Mouse (Mus musculus) retina, postnatal 1 day (tissue): ENCODE measurements at regions not wholly inside any gene's neighbourhood (a gene's known extent, or its start where the extent isn't known, plus 50 kb on each side); places are given as distances from the start of the nearest gene placed in this dataset.

Source experiments
- DNase-seq: peaks from one replicate; pipeline ENCODE4 v3.0.0-alpha.2; 2012

DNA sequence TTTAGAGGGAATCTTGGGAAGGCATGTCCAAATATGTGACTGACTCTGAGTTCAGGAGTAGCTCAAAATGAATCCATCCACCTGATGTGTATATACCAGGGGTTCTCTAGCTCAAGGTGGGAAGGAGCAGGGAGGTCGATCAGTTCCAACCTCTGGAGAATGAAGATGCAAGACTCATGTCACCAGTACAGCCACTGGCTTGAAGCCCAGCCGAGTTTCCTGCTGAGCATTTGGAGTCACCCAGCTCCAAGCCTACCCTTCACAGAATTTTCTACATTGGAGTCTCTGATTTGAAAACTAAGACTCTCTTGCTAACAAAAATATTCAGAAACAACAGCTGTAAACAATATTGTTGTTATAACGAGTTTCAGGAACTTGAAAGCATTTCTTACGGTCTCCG lies 134.6 kb upstream of the Arglu1 start:
- DNase-seq, result no peak

DNA sequence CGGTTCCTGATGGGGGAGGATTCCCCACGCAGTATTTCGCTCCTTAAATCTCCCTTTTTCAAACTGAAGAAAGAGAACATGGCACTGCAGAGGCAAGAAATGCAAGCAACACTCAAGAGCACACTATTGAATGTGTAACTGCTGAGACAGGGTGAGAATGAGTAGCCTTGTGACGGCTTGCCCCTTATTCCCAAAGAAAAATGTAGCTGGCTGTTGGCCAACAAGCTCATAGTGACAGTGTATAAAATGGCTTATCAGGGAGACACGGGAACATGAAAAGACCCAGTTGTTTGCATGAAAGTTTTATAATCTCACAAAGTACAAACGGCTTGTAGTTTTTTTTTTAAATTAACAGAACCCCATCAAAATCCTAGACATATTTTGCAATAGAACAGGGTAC lies 130.8 kb upstream of the Arglu1 start:
- peak; percentile 34 for DNase-seq

DNA sequence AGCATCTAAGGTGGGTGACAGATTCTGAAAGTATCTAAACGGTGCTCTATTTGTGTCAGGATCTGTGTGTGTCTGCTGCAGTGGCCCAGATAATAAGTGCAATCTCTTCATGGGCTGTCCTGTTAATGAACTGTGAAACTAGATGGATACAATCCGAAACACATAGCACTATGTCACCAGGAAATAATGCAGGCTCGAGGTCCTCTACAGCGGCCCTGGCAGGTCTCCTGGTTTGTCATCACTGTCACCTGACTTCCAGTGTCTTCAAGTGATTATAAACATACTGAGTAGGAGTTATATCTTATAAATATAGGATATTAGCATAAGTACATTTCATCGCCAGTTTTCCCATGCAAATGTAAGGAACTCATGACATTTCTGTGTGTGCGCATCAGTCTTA lies 130.3 kb upstream of the Arglu1 start:
- peak; percentile 17 for DNase-seq

DNA sequence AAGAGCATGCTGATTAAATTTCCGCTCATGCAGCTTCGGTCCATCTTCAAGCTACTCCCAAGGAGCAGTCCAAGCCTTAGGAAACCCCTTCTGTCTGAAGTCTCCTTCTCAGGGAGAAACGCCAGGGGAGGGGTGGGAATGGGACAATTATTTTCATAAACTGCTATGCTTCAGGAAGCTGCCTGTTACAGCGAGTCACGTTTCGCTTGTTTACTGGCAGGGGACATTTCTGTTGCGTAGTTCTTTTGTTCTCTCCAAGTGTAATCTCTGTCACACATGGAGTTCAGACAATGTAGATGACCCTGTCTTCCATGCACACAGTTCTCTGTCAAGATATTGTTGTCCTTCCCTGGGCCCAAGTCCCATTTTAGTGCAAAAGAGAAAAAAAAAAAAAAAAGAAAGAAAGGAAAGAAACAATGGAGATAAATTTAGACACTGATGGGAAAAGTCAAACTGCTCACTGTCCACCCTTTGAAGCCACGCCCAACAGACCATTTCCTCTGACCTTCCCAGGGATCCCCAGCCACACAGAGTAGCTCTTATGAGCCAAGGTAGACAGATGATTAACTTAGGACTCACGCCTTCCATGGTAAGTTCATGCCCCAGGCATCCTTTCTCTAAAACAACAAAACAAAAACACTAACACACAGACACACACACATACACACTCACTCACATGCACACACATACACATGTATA lies 129.1 kb upstream of the Arglu1 start:
- no peak for DNase-seq

DNA sequence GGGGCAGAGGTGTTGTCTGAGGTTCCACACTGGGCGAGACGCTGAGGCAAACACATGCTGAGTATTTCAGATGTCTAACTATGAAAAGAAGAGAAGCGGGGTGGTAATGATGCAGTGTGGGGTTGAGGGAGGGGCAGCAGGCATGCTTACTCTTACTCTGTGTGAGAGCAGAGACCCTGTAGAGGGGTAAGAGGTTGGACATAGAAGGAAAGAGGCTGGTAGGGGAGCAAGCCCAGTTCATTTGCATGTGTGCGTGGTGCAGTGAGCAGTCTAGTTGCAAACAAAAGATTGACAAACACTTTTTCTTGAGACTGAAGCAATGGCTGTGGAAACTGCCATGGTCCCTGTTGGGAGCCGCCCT lies 122.5 kb upstream of the Arglu1 start:
- no peak for DNase-seq

DNA sequence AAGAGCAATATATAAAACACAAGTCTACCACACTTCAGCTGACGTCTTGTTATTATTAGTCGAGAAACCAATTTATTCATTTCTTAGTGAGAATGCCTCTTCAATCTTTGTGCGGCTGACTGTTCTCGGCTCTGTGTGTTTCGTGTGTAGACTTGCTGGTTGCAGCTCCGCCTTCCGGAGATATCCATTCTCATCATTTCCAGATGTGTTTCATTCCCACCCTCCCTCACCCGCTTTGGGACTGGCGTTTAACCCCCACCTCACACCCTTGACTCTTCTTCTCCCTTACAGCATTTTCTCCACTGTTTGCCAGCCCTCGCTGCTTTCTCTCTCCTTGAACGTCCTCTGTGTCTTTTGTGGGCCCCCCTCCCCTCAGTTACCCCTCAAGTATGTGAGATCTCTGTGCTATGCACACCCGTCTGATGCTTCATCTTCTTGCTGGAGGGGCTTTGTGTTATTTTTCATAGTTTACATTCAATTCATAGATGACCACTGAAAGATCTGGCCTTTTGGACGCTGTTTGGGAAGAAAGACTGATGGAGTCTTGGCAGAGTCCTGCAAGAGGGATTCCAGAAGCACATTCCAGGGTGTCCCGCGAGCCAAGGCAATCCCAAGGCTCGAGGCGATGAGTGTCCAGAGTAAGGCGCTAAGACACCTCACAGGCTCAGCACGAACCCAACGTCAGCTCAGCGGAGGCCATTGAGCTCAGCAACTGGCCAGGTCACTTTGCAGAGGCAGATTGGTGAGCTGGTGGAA lies 121.9 kb upstream of the Arglu1 start:
- no peak for DNase-seq

DNA sequence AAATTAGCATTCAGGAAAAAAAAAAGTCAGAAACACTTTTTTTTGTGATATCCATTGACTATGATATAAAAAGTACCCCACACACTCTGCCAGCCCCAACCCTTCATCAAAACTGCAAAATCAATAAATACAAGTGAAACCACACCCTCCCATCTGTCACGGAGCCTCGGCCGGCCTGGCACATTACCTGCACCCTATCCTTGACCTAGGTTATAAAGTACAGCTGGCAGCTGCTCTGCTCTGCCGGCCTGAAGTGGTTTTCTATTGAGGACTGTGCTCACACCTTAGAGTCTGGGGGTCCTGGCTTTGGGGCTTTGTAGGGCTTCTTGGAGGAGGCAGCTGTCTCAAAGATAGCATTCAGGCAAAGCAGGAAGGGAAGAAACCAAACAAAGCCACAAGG lies 120.6 kb upstream of the Arglu1 start:
- DNase-seq, result no peak

DNA sequence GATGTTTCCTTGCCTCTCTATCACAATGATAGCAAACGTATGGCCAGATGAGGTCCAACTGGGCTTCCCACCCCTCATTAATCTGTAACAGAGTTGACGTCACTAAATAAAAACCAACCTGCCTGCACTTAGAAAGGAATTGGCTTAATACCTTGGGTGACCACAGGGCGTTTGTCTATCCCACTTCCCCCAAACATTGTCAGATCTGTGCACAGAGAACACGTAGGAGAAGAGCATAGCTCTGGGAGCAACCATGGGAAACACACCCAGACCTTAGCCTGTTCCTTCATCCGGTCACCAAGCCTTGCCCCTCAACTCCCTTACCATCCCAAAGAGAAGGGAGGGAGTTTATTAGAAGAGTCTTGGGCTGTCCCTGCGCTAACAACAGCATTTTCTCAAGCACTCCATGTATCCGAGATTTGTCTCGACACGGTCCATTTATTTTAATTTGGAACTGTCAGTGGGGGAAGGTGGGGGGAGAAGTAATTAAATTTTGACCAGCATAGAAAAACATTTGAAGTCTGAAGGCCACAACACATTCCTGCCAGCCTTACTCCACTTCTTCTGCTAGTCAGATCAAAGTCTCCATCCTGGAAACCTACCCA lies 119.6 kb upstream of the Arglu1 start:
- DNase-seq, result no peak

DNA sequence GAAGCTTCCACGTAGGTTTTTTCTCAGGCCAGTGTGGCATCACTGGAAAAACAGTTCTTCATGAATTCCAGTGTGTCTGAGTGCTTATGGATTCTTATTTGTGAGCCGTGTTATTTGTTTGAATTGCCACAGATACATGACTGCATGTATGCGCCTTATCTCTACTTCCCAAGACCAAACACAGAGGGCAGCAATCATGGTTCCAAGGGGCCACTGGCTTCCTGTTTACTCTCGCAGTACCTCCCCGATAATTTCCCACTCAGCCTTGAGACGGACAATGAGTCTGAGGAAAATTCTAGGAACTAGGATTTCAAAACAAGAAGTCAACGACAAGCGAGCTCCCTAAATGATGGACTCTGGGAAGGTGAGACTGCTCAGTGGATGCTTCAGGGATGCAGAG lies 119.0 kb upstream of the Arglu1 start:
- no peak for DNase-seq

DNA sequence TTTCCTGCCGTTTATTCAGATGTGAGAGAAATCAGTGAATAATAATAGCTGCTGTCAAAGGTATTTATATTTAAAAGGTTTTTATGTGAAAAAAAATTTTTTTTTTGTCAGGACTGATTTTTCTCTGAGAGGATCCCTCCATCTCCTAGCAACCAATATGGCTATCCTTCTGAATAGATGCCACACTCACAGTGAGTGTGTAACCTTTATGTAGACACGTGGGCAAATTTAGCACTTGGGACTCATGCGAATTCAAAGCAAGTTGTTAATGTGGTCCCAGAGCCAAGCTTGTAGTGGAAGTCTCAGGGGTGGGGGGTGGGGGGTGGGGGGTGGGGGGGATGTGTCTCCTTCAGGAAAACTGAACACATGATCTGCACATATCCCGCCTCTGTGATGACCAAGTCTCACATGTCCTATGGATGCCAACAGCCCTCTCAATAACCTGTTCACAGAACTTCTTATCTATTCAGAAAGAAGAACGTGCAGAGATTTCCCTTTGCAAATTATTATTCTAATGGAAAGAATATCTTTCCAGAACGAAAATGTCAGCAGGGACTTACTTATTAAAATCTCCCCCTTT lies 112.5 kb upstream of the Arglu1 start:
- DNase-seq, result no peak

DNA sequence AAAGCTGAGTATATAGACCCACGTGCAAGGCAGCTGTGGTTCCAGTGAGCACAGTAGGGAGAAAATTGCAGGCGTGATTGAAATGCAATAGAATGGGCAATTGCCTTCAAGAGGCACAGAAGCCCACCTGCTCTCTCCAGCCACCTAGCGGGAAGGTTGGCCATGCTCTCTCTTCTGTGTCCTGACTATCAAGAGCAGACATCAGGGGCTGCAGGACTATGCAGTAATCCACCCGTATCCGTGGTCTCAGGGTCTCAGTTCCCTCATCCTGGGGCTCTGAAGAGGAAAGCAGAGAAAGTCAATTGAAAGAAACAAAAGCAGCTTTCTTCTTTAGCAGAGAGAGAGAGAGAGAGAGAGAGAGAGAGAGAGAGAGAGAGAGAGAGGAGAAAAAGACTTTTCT lies 112.0 kb upstream of the Arglu1 start:
- no peak for DNase-seq

DNA sequence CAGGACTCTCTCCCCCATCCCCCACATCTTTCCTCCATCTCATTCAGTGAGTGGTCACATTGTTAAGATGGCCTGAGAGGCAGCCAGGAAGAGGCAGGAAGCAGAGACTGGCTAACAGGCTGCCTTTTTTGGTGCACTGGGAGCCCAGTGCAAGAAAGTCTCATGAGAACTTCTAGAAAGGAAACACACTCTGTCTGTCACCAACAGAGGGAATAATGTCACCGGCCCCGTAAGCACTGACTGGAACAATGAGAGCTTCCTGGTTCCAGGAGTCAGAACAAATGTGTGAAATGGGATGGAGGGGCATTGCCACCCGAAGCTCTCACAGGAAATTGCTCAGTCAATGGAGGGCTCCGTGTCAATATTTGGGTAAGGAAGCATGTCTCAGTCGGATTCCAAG lies 111.3 kb upstream of the Arglu1 start:
- no peak for DNase-seq

DNA sequence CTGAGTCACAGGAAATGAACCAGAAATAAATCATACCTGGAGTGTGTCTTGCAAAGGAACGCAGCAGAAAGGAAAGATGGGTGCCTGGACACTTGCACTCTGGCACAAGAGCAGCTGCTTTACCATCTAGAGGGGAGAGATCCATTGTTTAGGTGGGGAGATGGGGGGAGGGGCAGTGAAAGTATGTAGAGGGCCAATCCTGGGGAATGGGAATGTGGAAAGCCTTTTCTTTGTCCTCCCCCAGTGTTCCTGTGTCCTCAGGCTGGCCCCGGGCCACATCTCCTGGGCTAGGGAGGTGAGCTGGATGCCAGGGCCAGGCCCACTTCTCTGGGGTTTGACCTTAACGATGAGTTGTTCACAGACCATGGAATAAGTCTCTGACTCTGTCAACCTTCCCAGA lies 107.2 kb upstream of the Arglu1 start:
- no peak for DNase-seq

DNA sequence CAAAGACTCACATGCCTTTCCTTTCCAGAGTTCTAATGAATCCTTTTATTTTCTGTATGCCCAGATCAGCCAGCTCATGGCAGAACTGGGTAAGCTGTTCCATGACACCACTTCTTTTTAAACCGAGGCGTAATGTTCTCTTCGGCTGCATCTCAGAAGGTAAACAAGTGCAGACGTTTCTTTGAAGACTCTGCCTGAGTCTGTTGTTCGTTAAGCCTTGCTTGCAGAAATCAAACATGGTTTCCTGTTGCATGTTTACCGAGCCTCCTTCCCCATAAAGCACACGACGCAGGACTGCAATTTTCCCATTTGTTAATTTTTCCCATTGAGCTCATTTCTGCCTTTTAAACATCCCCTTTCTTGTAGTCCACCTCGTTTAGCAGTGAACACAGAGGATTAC lies 106.6 kb upstream of the Arglu1 start:
- DNase-seq, result no peak

DNA sequence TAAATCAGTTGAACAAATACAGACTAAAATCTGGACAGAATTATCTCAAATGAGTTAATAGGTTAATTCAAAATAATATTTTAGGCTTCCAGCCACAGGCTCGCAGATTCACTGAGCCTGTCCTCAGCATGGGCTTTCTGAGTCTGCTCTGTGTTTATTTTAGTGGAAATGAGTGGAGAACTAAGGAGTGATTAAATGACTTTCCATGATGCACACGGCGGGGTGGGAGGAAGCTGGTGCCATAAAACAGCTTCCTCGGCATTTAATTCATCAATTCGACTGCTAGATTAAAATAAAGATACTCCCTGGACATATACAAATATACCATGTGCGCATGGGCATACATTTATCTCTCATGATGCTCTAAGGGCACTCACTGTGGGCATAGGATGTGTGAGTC lies 104.4 kb upstream of the Arglu1 start:
- DNase-seq, result no peak

DNA sequence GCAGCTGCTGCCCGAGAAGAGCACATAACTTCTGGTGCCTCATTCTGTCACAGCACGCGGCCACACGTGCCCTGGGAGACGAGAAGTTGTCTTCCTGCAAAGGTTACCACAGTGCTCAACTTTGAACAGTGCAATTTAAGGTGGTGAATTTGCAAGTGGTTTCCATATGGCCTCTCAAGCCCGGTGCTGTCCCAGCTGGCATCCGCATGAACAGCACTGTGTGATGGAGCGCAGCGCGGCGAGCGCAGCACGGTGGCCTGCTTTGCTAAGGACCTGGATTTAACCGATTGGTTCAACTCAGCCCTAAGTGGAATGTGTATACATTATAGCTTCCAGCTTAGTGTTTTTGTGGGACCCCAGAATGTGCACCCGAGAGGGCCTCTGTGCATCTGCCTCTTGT lies 89.6 kb upstream of the Arglu1 start:
- no peak for DNase-seq

DNA sequence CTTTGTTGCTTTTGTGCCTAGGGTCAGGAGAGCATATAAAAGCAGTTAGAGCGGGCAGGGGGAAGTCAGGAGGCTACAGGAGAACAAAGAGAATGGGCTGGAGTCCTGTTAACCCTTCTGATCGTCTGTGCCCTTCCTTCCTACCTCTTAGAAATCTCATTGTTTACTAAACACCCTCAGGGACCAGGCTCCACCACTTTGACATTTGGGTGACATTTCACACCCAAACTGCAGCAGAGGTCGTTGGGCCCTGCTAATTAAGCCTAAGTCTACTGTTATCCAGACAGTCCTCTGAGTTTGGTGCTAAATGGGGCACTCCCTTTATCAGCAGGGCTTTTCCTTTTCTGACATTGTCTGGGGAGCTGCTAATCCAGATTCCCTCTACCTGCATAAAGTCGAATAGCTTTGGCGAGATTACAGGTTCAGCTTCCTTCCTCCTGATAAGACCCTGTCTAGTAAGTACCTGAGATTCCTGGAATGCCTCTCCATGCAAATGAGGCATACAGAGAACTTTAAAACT lies 84.2 kb upstream of the Arglu1 start:
- DNase-seq, result no peak

DNA sequence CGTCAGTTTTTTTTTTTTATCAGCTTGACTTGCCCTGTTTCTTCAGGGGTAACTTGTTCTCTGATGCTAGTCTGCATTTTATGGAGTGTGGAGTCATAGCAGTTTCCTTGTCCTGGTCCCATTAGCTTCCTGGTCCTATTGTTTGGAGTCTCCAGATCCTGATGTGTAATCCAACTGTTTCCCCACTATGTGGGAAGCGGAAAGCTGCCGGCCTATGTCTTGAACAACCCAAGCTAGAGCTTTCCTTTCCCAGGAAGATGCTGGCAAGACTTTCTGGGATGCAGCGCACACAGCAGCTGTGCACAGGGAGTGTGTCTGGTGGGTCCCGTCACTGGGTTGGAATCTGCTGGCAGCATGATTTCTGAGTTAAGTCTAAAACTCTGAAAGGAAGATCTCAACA lies 82.1 kb upstream of the Arglu1 start:
- DNase-seq, result no peak

DNA sequence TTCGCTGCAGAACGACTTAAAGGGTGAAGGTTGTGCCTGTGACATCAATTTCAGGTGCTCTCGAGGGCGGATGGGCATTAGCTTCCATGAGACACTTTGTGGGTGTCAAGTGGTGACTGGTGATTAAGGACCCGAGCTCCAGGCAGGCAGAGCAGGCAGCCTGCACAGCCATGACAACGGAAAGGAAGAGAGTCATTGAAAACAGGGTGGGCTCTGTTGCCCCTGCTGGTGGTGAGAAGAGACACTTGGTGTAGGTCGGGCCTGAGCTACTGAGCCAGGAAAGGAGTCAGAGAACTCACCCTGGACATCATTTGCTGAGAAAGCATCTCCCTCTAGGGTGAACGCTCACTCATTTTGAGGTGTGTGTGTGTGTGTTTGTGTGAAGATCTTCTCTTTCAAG lies 80.1 kb upstream of the Arglu1 start:
- DNase-seq, result no peak

DNA sequence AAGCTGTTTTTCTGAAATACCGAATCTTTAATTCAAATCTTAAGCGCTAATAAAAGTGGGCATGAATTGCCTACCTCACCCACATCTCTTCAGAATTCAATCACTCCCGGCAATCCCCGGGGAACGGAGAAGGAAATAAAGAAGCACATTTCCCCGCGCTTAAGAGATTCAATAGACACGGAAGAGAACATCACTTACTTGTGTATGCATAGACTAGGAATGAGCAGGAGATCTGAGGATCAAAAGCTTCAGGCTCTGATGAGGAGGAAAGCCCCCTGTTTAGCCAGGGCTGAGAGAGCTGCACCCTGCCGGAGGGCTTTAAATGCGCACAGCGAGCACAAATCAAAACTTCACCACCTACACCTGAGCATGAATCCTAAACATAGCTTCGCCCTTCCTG lies 72.0 kb upstream of the Arglu1 start:
- DNase-seq, result no peak

DNA sequence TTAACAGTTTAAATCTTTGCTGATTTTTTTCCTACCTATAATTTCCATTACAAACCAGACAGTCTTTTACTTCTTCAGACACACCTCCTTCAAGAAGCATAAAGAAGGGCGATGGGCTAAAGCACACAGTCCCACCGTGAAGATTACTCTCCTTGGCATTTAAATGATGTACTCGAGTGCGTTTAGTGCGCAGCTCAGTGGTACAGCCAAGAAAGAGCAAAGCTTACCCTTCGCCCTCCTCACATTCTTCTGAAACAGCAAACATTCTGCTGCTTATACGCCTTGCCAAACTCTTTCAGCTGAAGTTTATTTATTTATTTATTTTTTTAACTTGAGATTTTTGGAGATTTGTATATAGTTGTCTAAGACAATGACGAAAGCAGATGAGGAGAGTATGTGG lies 68.0 kb upstream of the Arglu1 start:
- no peak for DNase-seq

DNA sequence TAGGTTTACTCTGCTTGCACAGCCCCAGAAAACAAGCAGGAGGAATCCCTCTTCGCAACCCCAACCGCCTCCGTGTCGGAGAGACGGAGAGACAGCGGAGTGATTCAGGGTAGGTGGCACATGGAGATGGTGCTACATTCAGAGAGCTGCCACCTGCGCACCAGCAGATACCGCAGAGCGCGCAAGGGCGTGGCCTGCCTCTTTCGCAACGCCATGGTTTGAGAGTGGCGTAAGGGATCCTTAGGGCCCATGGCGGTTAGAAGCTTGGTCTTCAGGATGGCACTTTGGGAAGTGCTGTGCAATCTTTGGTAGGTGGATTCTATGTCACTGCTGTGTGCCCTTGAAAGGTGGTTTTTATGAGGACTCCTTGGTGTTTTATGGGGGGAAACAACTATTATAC lies 60.9 kb upstream of the Arglu1 start:
- no peak for DNase-seq

DNA sequence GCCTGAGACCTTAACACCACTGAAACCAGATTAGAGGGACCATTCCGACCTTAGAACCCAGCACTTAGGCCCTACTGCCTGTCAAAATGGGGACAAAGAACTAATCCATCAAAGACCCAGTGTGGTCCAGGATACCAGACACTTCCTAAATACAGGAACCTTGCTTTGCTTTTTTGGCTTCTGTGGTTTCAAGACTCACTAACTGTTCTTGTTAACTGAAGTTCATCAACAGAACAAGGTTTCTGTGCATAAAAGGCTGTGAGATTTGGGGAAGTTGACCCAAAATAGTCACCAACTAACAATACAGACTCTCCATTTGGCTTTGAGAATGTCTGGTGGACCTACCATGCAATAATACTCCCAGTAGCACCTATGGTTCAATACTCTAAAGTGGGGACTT lies 56.4 kb upstream of the Arglu1 start:
- DNase-seq, result no peak
